Mouse (Mus musculus): Measurements from ENCODE around the gene Sfmbt2.

Gene Sfmbt2

GRCm38 (mm10) chr2:10374207-10375023 lies 4.1 kb downstream of the Sfmbt2 start:
- H3K9me3 ChIP-seq (ENCODE audit: low read length): no peaks in the 10 kb centered on the region
- peak overlapping the region; percentile 85 for H3K4me3 ChIP-seq (replicated peaks; ENCODE audit: low read length)
- peaks cover 58% of the 10 kb centered on the region for H3K4me1 ChIP-seq (replicated peaks; ENCODE audit: low read depth, low read length)
- peaks cover 84% of the 10 kb centered on the region for H3K27me3 ChIP-seq (ENCODE audit: insufficient read depth, low read length)
- H3K36me3 ChIP-seq (ENCODE audit: insufficient read depth, low read length): no peaks in the 10 kb centered on the region
- TF ChIP-seq CTCF (conservative IDR thresholded peaks at IDR 0.05; ENCODE audit: low read length) (peak; percentile 33; the same call in 1 of the 2 replicates), NANOG (IDR thresholded peaks at IDR 0.05; ENCODE audit: borderline replicate concordance, low read length) (no peak; the same call in 1 of the 2 replicates), POU5F1 (IDR thresholded peaks at IDR 0.05; ENCODE audit: borderline replicate concordance, low read length) (no peak)

- H3K27me3 ChIP-seq (ENCODE audit: insufficient read depth, low read length): peaks cover 82% of the 10 kb centered on the region
- H3K4me1 ChIP-seq (replicated peaks; ENCODE audit: low read depth, low read length): peaks cover 52% of the 10 kb centered on the region
- H3K36me3 ChIP-seq (ENCODE audit: insufficient read depth, low read length): no peaks in the 10 kb centered on the region
- no peaks in the 10 kb centered on the region for H3K9me3 ChIP-seq (ENCODE audit: low read length)
- no peak for TF ChIP-seq POU5F1 (IDR thresholded peaks at IDR 0.05; ENCODE audit: borderline replicate concordance, low read length)
- no peak for TF ChIP-seq CTCF (conservative IDR thresholded peaks at IDR 0.05; ENCODE audit: low read length)
- TF ChIP-seq NANOG (IDR thresholded peaks at IDR 0.05; ENCODE audit: borderline replicate concordance, low read length): no peak
- peak overlapping the region; percentile 85 for H3K4me3 ChIP-seq (replicated peaks; ENCODE audit: low read length)
These were observed 4.7 kb downstream of the Sfmbt2 start for GRCm38 (mm10) chr2:10375024-10375372.

DNA sequence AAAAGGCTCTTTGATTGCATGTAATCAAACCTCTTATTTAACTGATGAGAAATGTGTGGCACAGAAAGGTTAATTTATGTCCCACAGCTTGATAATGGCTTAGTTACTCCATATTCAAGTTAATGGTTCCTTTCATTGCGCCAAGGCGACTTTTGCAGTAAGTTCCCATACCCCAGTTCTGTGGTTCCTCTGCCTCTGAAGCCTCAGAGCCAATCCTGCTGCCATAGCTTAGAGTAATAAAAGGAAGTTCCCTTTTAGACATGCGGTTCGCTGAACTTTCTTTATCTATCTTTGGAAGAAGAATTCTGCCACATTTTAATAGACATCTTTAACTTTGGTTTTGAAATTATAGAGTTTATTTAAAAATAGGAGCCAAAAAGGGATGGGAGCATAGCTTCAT lies 19.7 kb downstream of the Sfmbt2 start:
- TF ChIP-seq CTCF (conservative IDR thresholded peaks at IDR 0.05; ENCODE audit: low read length) (no peak), POU5F1 (IDR thresholded peaks at IDR 0.05; ENCODE audit: borderline replicate concordance, low read length) (no peak), NANOG (IDR thresholded peaks at IDR 0.05; ENCODE audit: borderline replicate concordance, low read length) (no peak)
- H3K27me3 ChIP-seq (ENCODE audit: insufficient read depth, low read length): peaks cover 44% of the 10 kb centered on the region
- no peaks in the 10 kb centered on the region for H3K9me3 ChIP-seq (ENCODE audit: low read length)
- H3K4me3 ChIP-seq (replicated peaks; ENCODE audit: low read length): no peak overlapping the region
- peaks cover 27% of the 10 kb centered on the region for H3K36me3 ChIP-seq (ENCODE audit: insufficient read depth, low read length)
- peaks cover 33% of the 10 kb centered on the region for H3K4me1 ChIP-seq (replicated peaks; ENCODE audit: low read depth, low read length)

- peaks cover 38% of the 10 kb centered on the region for H3K4me1 ChIP-seq (replicated peaks; ENCODE audit: low read depth, low read length)
- peaks cover 41% of the 10 kb centered on the region for H3K27me3 ChIP-seq (ENCODE audit: insufficient read depth, low read length)
- TF ChIP-seq CTCF (conservative IDR thresholded peaks at IDR 0.05; ENCODE audit: low read length) (no peak), POU5F1 (IDR thresholded peaks at IDR 0.05; ENCODE audit: borderline replicate concordance, low read length) (no peak), NANOG (IDR thresholded peaks at IDR 0.05; ENCODE audit: borderline replicate concordance, low read length) (peak; percentile 86)
- no peaks in the 10 kb centered on the region for H3K9me3 ChIP-seq (ENCODE audit: low read length)
- H3K36me3 ChIP-seq (ENCODE audit: insufficient read depth, low read length): peaks cover 32% of the 10 kb centered on the region
- H3K4me3 ChIP-seq (replicated peaks; ENCODE audit: low read length): peak overlapping the region; percentile 45; the same call in 1 of the 2 replicates
These were observed 20.5 kb downstream of the Sfmbt2 start for GRCm38 (mm10) chr2:10390791-10391190.

DNA sequence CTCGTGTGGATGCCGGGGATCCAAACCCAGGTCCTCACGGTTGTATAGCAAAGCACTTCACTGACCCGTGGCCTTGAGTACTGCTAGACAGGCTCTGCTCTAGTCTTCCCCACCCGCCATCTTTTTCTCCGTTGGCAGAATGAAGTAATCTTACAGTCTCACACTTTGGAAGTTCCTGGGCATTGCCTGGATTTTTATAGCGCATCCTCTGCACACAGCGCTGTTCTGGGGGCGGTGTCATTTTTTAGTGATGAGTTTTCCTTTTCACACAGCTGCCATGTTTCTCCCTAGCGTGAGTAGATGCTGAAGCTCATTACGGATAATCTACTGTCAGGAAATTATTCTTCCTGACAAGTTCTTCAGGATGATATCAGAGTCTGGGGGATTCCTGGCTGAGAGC lies 24.8 kb downstream of the Sfmbt2 start:
- H3K4me3 ChIP-seq (replicated peaks; ENCODE audit: low read length): no peak overlapping the region

GRCm38 (mm10) chr2:10397790-10398189 lies 27.5 kb downstream of the Sfmbt2 start:
- H3K36me3 ChIP-seq (ENCODE audit: insufficient read depth, low read length): peaks cover 42% of the 10 kb centered on the region
- peaks cover 5% of the 10 kb centered on the region for H3K27me3 ChIP-seq (ENCODE audit: insufficient read depth, low read length)
- no peak overlapping the region for H3K4me3 ChIP-seq (replicated peaks; ENCODE audit: low read length)
- TF ChIP-seq CTCF (conservative IDR thresholded peaks at IDR 0.05; ENCODE audit: low read length): no peak
- TF ChIP-seq POU5F1 (IDR thresholded peaks at IDR 0.05; ENCODE audit: borderline replicate concordance, low read length): no peak
- no peak for TF ChIP-seq NANOG (IDR thresholded peaks at IDR 0.05; ENCODE audit: borderline replicate concordance, low read length)
- peaks cover 19% of the 10 kb centered on the region for H3K4me1 ChIP-seq (replicated peaks; ENCODE audit: low read depth, low read length)
- no peaks in the 10 kb centered on the region for H3K9me3 ChIP-seq (ENCODE audit: low read length)

More for the DNA sequence above, 24.8 kb downstream of the Sfmbt2 start:
- Histone ChIP-seq H3K27me3 (ENCODE audit: insufficient read depth, low read length) (peaks cover 16% of the 10 kb centered on the region), H3K9me3 (ENCODE audit: low read length) (no peaks in the 10 kb centered on the region), H3K4me1 (replicated peaks; ENCODE audit: low read depth, low read length) (peaks cover 36% of the 10 kb centered on the region), H3K36me3 (ENCODE audit: insufficient read depth, low read length) (peaks cover 34% of the 10 kb centered on the region)
- no peak for TF ChIP-seq CTCF (conservative IDR thresholded peaks at IDR 0.05; ENCODE audit: low read length)
- TF ChIP-seq NANOG (IDR thresholded peaks at IDR 0.05; ENCODE audit: borderline replicate concordance, low read length): no peak
- no peak for TF ChIP-seq POU5F1 (IDR thresholded peaks at IDR 0.05; ENCODE audit: borderline replicate concordance, low read length)

DNA sequence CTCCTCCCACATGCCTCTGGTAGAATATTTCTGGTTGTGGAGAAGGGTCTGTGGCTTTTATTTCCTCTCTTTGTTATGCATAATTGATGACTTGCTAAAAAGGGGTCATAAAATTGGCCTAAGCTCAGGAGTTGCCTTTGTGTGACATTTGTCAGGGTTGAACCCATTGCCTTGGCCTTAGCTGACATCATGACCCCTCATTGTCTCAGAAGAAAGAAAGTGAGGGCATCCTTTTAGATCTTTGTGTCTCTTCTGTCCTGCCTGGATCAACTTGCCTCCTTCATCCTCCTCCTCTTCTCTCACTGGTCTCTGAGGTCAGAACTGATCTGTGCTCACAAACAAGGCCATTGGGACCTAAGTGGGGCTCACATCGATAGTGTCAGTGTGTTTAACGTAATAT lies 35.8 kb downstream of the Sfmbt2 start:
- H3K9me3 ChIP-seq (ENCODE audit: low read length): no peaks in the 10 kb centered on the region
- H3K36me3 ChIP-seq (ENCODE audit: insufficient read depth, low read length): peaks cover 44% of the 10 kb centered on the region
- TF ChIP-seq POU5F1 (IDR thresholded peaks at IDR 0.05; ENCODE audit: borderline replicate concordance, low read length) (no peak), CTCF (conservative IDR thresholded peaks at IDR 0.05; ENCODE audit: low read length) (no peak), NANOG (IDR thresholded peaks at IDR 0.05; ENCODE audit: borderline replicate concordance, low read length) (no peak)
- H3K27me3 ChIP-seq (ENCODE audit: insufficient read depth, low read length): no peaks in the 10 kb centered on the region
- no peak overlapping the region for H3K4me3 ChIP-seq (replicated peaks; ENCODE audit: low read length)
- no peaks in the 10 kb centered on the region for H3K4me1 ChIP-seq (replicated peaks; ENCODE audit: low read depth, low read length)

DNA sequence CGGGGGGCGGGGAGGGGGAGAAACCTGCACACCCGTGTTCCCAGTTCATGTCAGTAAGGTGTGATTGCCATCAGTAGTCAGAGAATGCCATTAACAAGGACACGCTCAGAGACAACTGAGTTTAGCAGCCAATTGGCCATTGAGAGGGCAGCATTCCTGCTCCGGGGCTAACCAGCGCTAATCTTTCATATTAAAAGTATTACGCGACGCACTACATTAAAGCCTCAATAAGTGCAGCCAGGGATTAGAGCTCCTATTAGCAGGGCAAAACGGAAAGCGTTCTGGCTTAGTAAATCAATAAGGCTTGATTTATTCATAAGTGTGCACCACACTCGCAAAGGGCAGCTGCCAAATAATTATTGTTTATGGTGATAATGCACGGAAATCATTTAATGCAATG lies 39.1 kb downstream of the Sfmbt2 start:
- H3K4me1 ChIP-seq (replicated peaks; ENCODE audit: low read depth, low read length): no peaks in the 10 kb centered on the region
- H3K36me3 ChIP-seq (ENCODE audit: insufficient read depth, low read length): peaks cover 28% of the 10 kb centered on the region
- no peaks in the 10 kb centered on the region for H3K27me3 ChIP-seq (ENCODE audit: insufficient read depth, low read length)
- H3K9me3 ChIP-seq (ENCODE audit: low read length): no peaks in the 10 kb centered on the region
- TF ChIP-seq CTCF (conservative IDR thresholded peaks at IDR 0.05; ENCODE audit: low read length) (no peak), NANOG (IDR thresholded peaks at IDR 0.05; ENCODE audit: borderline replicate concordance, low read length) (no peak), POU5F1 (IDR thresholded peaks at IDR 0.05; ENCODE audit: borderline replicate concordance, low read length) (no peak)
- no peak overlapping the region for H3K4me3 ChIP-seq (replicated peaks; ENCODE audit: low read length)
